Mouse (Mus musculus) myocyte (in vitro differentiated cells): ENCODE results near the gene Apof. TPM values are rescaled to one million over a fixed set of nuclear protein-coding genes. Genes with fewer than 3 reads are reported as not detected.

Experiments
- H3K27me3 ChIP-seq: one replicate; pipeline ENCODE4 v1.6.1; 2011; ENCODE audit not compliant: control insufficient read depth, insufficient read depth, insufficient read length
- H3K36me3 ChIP-seq: one replicate; pipeline ENCODE4 v1.6.1; 2011; ENCODE audit not compliant: control insufficient read depth, insufficient read depth
- H3K4me2 ChIP-seq: one replicate; pipeline ENCODE4 v1.6.1; 2011; ENCODE audit warnings: low read depth, control low read depth
- H3K4me3 ChIP-seq: one replicate; pipeline ENCODE4 v1.5.1; 2011; ENCODE audit warnings: mild to moderate bottlenecking, control low read depth, moderate library complexity
- H3K79me2 ChIP-seq: one replicate; pipeline ENCODE4 v1.6.1; 2011; ENCODE audit not compliant: control insufficient read depth, insufficient read depth
- H3ac ChIP-seq: one replicate; pipeline ENCODE4 v1.6.1; 2011; ENCODE audit not compliant: control insufficient read depth, insufficient read length
- CEBPB ChIP-seq: IDR thresholded peaks from 2 replicates; pipeline ENCODE4 v1.6.1; 2011; ENCODE audit warnings: mild to moderate bottlenecking, moderate library complexity; ENCODE audit not compliant: poor library complexity, insufficient read depth, severe bottlenecking
- E2F4 ChIP-seq: IDR thresholded peaks from one replicate; pipeline ENCODE4 v1.6.1; 2011; ENCODE audit warnings: mild to moderate bottlenecking, control low read depth, moderate library complexity; ENCODE audit not compliant: insufficient read depth
- MAX ChIP-seq: IDR thresholded peaks from one replicate; pipeline ENCODE4 v1.6.1; 2011; ENCODE audit warnings: low read depth, mild to moderate bottlenecking, control low read depth
- MYOD1 ChIP-seq, 3 experiments: IDR thresholded peaks; one replicate each; pipeline ENCODE4 v1.6.1; 2011; ENCODE audit warnings: control low read depth in 2 of 3, low read depth in 2 of 3, mild to moderate bottlenecking in 2 of 3, moderate library complexity in 1 of 3; ENCODE audit not compliant: insufficient read length in 2 of 3, control insufficient read depth in 1 of 3
- MYOG ChIP-seq, 3 experiments: IDR thresholded peaks; one replicate each; pipeline ENCODE4 v1.6.1; 2011; ENCODE audit warnings: control low read depth in 2 of 3, low read depth in 2 of 3, mild to moderate bottlenecking in 2 of 3; ENCODE audit not compliant: insufficient read length in 2 of 3, control insufficient read depth in 1 of 3, insufficient read depth in 1 of 3
- POLR2A ChIP-seq: IDR thresholded peaks from one replicate; pipeline ENCODE4 v1.6.1; 2011; ENCODE audit warnings: low read depth, mild to moderate bottlenecking, control low read depth, moderate library complexity; ENCODE audit not compliant: insufficient read length
- POLR2AphosphoS2 ChIP-seq: IDR thresholded peaks from one replicate; pipeline ENCODE4 v1.6.1; 2011; ENCODE audit warnings: low read depth, control low read depth; ENCODE audit not compliant: insufficient read length
- REST ChIP-seq: IDR thresholded peaks from one replicate; pipeline ENCODE4 v1.6.1; 2011; ENCODE audit warnings: mild to moderate bottlenecking, control low read depth, moderate library complexity; ENCODE audit not compliant: insufficient read depth, insufficient read length
- SRF ChIP-seq: IDR thresholded peaks from one replicate; pipeline ENCODE4 v1.6.1; 2011; ENCODE audit warnings: low read depth; ENCODE audit not compliant: control insufficient read depth, insufficient read length
- TCF12 ChIP-seq: IDR thresholded peaks from one replicate; pipeline ENCODE4 v1.6.1; 2011; ENCODE audit warnings: mild to moderate bottlenecking, control low read depth; ENCODE audit not compliant: poor library complexity, insufficient read depth, severe bottlenecking
- TCF3 ChIP-seq: IDR thresholded peaks from one replicate; pipeline ENCODE4 v1.6.1; 2011; ENCODE audit warnings: low read depth, control low read depth; ENCODE audit not compliant: insufficient read length
- USF1 ChIP-seq: IDR thresholded peaks from one replicate; pipeline ENCODE4 v1.6.1; 2011; ENCODE audit warnings: low read depth, mild to moderate bottlenecking, control low read depth, moderate library complexity
- polyA plus RNA-seq: library from polyadenylated mRNA; unstranded; fragments of >200 nt; fragmentation: generic; extraction: Trizol; gene quantifications from one replicate; pipeline ENCODE4 v1.2.1, GENCODE M21; 2012; ENCODE audit warnings: missing spikeins

The Apof gene
- polyA plus RNA-seq, 1 experiment = not detected

GRCm38 (mm10) chr10:128310177-128310576, 41.7 kb downstream of the Apof start:
- Histone ChIP-seq H3K36me3 (peaks cover 19% of the 10 kb centered on the region), H3ac (no peak overlapping the region), H3K4me2 (no peak overlapping the region), H3K79me2 (no peaks in the 10 kb centered on the region), H3K4me3 (no peak overlapping the region), H3K27me3 (no peaks in the 10 kb centered on the region)
- TF ChIP-seq TCF3 (no peak), CEBPB (no peak), MYOD1 (IDR thresholded peaks at IDR 0.05; ENCODE audit: control insufficient read depth in 1 of 3, insufficient read length in 2 of 3, low read depth in 2 of 3) (no peak), E2F4 (no peak), TCF12 (no peak), USF1 (no peak), SRF (no peak), POLR2AphosphoS2 (no peak), POLR2A (no peak), MYOG (IDR thresholded peaks at IDR 0.05; ENCODE audit: control insufficient read depth in 1 of 3, insufficient read depth in 1 of 3, insufficient read length in 2 of 3, low read depth in 2 of 3) (no peak), REST (no peak)

DNA sequence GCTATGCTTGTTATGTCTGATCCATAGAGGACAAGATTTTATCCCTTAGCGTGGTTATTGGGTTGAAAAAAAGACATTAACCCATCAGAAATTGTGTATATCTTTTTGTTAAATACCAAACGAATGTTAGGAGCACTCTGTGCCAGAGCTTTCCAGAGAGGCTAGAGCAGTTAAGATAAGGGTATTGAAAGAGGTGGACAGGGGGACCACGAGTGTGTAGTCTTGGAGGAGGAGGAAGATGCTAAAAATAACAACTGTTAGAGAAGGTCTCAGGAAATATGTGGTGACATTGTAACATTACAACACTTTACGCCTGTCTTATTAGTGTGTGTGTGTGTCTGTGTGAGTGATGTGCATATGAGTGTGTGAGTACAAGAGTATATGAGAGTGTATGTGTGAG, 42.4 kb downstream of the Apof start:
- Histone ChIP-seq H3K4me3 (no peak overlapping the region), H3K27me3 (no peaks in the 10 kb centered on the region), H3ac (no peak overlapping the region), H3K4me2 (no peak overlapping the region), H3K79me2 (no peaks in the 10 kb centered on the region), H3K36me3 (peaks cover 24% of the 10 kb centered on the region)
- TF ChIP-seq CEBPB = no peak
- TF ChIP-seq USF1 = no peak
- TF ChIP-seq MYOG (IDR thresholded peaks at IDR 0.05; ENCODE audit: control insufficient read depth in 1 of 3, insufficient read depth in 1 of 3, insufficient read length in 2 of 3, low read depth in 2 of 3) = no peak
- no peak for TF ChIP-seq E2F4
- TF ChIP-seq TCF12 = no peak

GRCm38 (mm10) chr10:128315578-128315977, 47.1 kb downstream of the Apof start:
- Histone ChIP-seq H3ac (no peak overlapping the region), H3K27me3 (no peaks in the 10 kb centered on the region), H3K4me3 (no peak overlapping the region), H3K4me2 (no peak overlapping the region), H3K36me3 (peaks cover 41% of the 10 kb centered on the region), H3K79me2 (no peaks in the 10 kb centered on the region)
- TF ChIP-seq REST = no peak
- no peak for TF ChIP-seq SRF
- TF ChIP-seq E2F4 = no peak
- no peak for TF ChIP-seq CEBPB
- no peak for TF ChIP-seq MYOD1 (IDR thresholded peaks at IDR 0.05; ENCODE audit: control insufficient read depth in 1 of 3, insufficient read length in 2 of 3, low read depth in 2 of 3)
- TF ChIP-seq MAX = no peak
- no peak for TF ChIP-seq MYOG (IDR thresholded peaks at IDR 0.05; ENCODE audit: control insufficient read depth in 1 of 3, insufficient read depth in 1 of 3, insufficient read length in 2 of 3, low read depth in 2 of 3)
- TF ChIP-seq POLR2A = no peak
- TF ChIP-seq USF1 = no peak
- TF ChIP-seq TCF12 = no peak
- no peak for TF ChIP-seq TCF3
- TF ChIP-seq POLR2AphosphoS2 = no peak

Other genes starting within 250 kb of the Apof start
- gene Naca, start 233.1 kb upstream of the Apof start, polyA plus RNA-seq = 870 TPM
- gene Ptges3, start 209.7 kb upstream of the Apof start, polyA plus RNA-seq = 84.3 TPM
- 3,270 TPM for gene Atp5b, start 185.4 kb upstream of the Apof start, polyA plus RNA-seq
- 12.7 TPM for gene Baz2a, start 177.1 kb upstream of the Apof start, polyA plus RNA-seq
- gene Rbms2, start 88.4 kb upstream of the Apof start, polyA plus RNA-seq = 97.3 TPM
- 1.1 TPM for gene Gls2, start 74.2 kb upstream of the Apof start, polyA plus RNA-seq
- gene Spryd4, start 56.9 kb upstream of the Apof start, polyA plus RNA-seq = 21.8 TPM
- gene Mip, start 42.8 kb upstream of the Apof start, polyA plus RNA-seq = not detected
- gene Timeless, start 36.6 kb upstream of the Apof start, polyA plus RNA-seq = 4.9 TPM
- 0.06 TPM for gene Apon, start 14.6 kb upstream of the Apof start, polyA plus RNA-seq
- 7.5 TPM for gene Stat2, start 1.9 kb downstream of the Apof start, polyA plus RNA-seq
- gene Il23a, start 30.1 kb downstream of the Apof start, polyA plus RNA-seq = 0.24 TPM
- 6.2 TPM for gene Pan2, start 34.7 kb downstream of the Apof start, polyA plus RNA-seq
- gene Cnpy2, start 53.8 kb downstream of the Apof start, polyA plus RNA-seq = 91.8 TPM
- gene Cs, start 69.1 kb downstream of the Apof start, polyA plus RNA-seq = 253 TPM
- 61.2 TPM for gene Coq10a, start 100.3 kb downstream of the Apof start, polyA plus RNA-seq
- gene Ankrd52, start 108.4 kb downstream of the Apof start, polyA plus RNA-seq = 30.8 TPM
- gene Slc39a5, start 132.6 kb downstream of the Apof start, polyA plus RNA-seq = not detected
- gene Nabp2, start 142.8 kb downstream of the Apof start, polyA plus RNA-seq = 115 TPM
- 35.2 TPM for gene Rnf41, start 143.0 kb downstream of the Apof start, polyA plus RNA-seq
- 52.5 TPM for gene Smarcc2, start 190.6 kb downstream of the Apof start, polyA plus RNA-seq
- gene Myl6, start 225.5 kb downstream of the Apof start, polyA plus RNA-seq = 2,234 TPM
- gene Myl6b, start 230.0 kb downstream of the Apof start, polyA plus RNA-seq = 734 TPM